Mouse (Mus musculus) urinary bladder, adult 2 months (tissue): ENCODE results near the gene M6pr. TPM values are rescaled to one million over a fixed set of nuclear protein-coding genes. Genes with fewer than 3 reads are reported as not detected.

Experiments used
- DNase-seq: peaks from one replicate; pipeline ENCODE4 v3.0.0; 2022; ENCODE audit warnings: low spot score
- polyA plus RNA-seq: library from polyadenylated mRNA; depleted of rRNA; stranded (reverse); fragments of >200 nt; gene quantifications from 2 replicates; pipeline ENCODE4 v1.2.3, GENCODE M21; 2012

The M6pr gene
- polyA plus RNA-seq, 1 experiment: 115 TPM

- DNase-seq: no peak
Observed at GRCm38 (mm10) chr6:122298223-122298609, 10.3 kb upstream of the M6pr start.

- no peak for DNase-seq
Observed at GRCm38 (mm10) chr6:122299621-122300133, 8.8 kb upstream of the M6pr start.

GRCm38 (mm10) chr6:122302121-122302520, 6.4 kb upstream of the M6pr start:
- no peak for DNase-seq

- DNase-seq: no peak
Observed at GRCm38 (mm10) chr6:122302661-122303060, 5.9 kb upstream of the M6pr start.

- DNase-seq: no peak
Observed at GRCm38 (mm10) chr6:122303526-122303925, 5.0 kb upstream of the M6pr start.

GRCm38 (mm10) chr6:122304355-122304754, 4.2 kb upstream of the M6pr start:
- DNase-seq: peak; percentile 51

GRCm38 (mm10) chr6:122304790-122305555, 3.5 kb upstream of the M6pr start:
- no peak for DNase-seq

GRCm38 (mm10) chr6:122306707-122307106, 1.8 kb upstream of the M6pr start:
- no peak for DNase-seq

- no peak for DNase-seq
Observed at GRCm38 (mm10) chr6:122308136-122308504, 400 bp upstream of the M6pr start.

GRCm38 (mm10) chr6:122309446-122309960, 983 bp downstream of the M6pr start:
- DNase-seq: no peak

GRCm38 (mm10) chr6:122310187-122310820, 1.8 kb downstream of the M6pr start:
- DNase-seq: no peak

- no peak for DNase-seq
Observed at GRCm38 (mm10) chr6:122318726-122319125, 10.2 kb downstream of the M6pr start.

GRCm38 (mm10) chr6:122325361-122325975, 16.9 kb downstream of the M6pr start:
- no peak for DNase-seq

GRCm38 (mm10) chr6:122333081-122333612, 24.6 kb downstream of the M6pr start:
- DNase-seq: no peak

GRCm38 (mm10) chr6:122334786-122335340, 26.3 kb downstream of the M6pr start:
- DNase-seq: no peak

- no peak for DNase-seq
Observed at GRCm38 (mm10) chr6:122337546-122337945, 29.0 kb downstream of the M6pr start.

- peak; percentile 65 for DNase-seq
Observed at GRCm38 (mm10) chr6:122339047-122339647, 30.6 kb downstream of the M6pr start.

GRCm38 (mm10) chr6:122339648-122340341, 31.3 kb downstream of the M6pr start:
- DNase-seq: peak; percentile 78

GRCm38 (mm10) chr6:122340349-122341000, 32.0 kb downstream of the M6pr start, which contains the start of gene Phc1:
Gene Phc1 (minus strand): TSS chr6:122340561.
- no peak for DNase-seq
